Mouse (Mus musculus) forebrain, postnatal 0 days (tissue): ENCODE measurements at regions not wholly inside any gene's neighbourhood (a gene's known extent, or its start where the extent isn't known, plus 50 kb on each side); places are given as distances from the start of the nearest gene placed in this dataset.
"Not testable (repeated sequence)": the region's sequence is repeated elsewhere in the genome, so short reads cannot be mapped to it uniquely, and the experiment has no call there.

Experiments used
- ATAC-seq: fragments of 200-750 bp; cut with Nextera tagmentation; 2 replicates; pipeline ENCODE4 v1.8.0; 2017; ENCODE audit warnings: mild to moderate bottlenecking, moderate library complexity
- DNase-seq: peaks from one replicate; pipeline ENCODE4 v3.0.0-alpha.2; 2015
- H3K27ac ChIP-seq: fragments of 300-500 bp; sonication (generic); 2 replicates; pipeline ENCODE4 v1.5.1; 2014; ENCODE audit warnings: low read depth, mild to moderate bottlenecking, antibody characterized with exemption, low read length, moderate library complexity, mixed read lengths
- H3K27me3 ChIP-seq: fragments of 300-500 bp; sonication (generic); 2 replicates; pipeline ENCODE4 v1.6.1; 2014; ENCODE audit warnings: mild to moderate bottlenecking, low read length, mixed read lengths; ENCODE audit not compliant: insufficient read depth
- H3K36me3 ChIP-seq: fragments of 300-500 bp; sonication (generic); 2 replicates; pipeline ENCODE4 v1.6.1; 2014; ENCODE audit warnings: mild to moderate bottlenecking, moderate library complexity; ENCODE audit not compliant: insufficient read depth
- H3K4me1 ChIP-seq: fragments of 300-500 bp; sonication (generic); 2 replicates; pipeline ENCODE4 v1.6.1; 2014; ENCODE audit warnings: antibody characterized with exemption; ENCODE audit not compliant: insufficient read depth
- H3K4me2 ChIP-seq: fragments of 300-500 bp; sonication (generic); 2 replicates; pipeline ENCODE4 v1.6.1; 2014; ENCODE audit warnings: low read depth, mild to moderate bottlenecking, moderate library complexity
- H3K4me3 ChIP-seq: fragments of 300-500 bp; sonication (generic); 2 replicates; pipeline ENCODE4 v1.5.1; 2014; ENCODE audit warnings: low read depth, low read length, mixed read lengths
- H3K9ac ChIP-seq: fragments of 300-500 bp; sonication (generic); 2 replicates; pipeline ENCODE4 v1.6.1; 2014; ENCODE audit warnings: mild to moderate bottlenecking
- H3K9me3 ChIP-seq: fragments of 300-500 bp; sonication (generic); 2 replicates; pipeline ENCODE4 v1.6.1; 2016; ENCODE audit warnings: low read length
- CTCF ChIP-seq: sonication (generic); IDR thresholded peaks from 2 replicates; pipeline ENCODE4 v1.5.1; 2016; ENCODE audit warnings: antibody characterized with exemption, control low read depth, low read depth
- WGBS: fragments of 180-500 bp; shearing (Covaris S2); extraction: QIAGEN DNeasy Blood & Tissue Kit; methylation state at CpG from one replicate; pipeline ENCODE4 v1.1.7; 2014; 5-methylcytosine and 5-hydroxymethylcytosine counted together

DNA sequence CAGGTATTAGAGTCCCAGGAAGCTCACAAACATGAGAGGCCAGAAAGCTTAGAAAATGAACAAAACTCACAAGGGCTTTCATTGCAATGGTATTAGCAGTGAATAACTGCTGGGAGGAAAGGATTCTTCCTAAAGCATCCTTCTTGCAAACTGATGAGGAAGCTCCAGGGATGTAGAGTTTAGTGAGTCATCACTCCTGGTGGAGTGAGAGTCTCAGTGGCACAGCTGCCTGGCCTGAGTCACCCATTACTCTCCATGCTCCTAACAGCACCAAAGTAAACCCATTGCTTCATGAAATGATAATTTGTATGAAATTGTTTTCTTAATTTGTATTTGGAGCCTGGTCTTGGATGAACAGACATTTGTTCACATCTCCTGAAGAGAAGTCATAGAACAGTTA is 245.1 kb upstream of the Tmprss15 start:
- H3K9me3 ChIP-seq, result no peaks in the 10 kb centered on the region
- H3K36me3 ChIP-seq, result no peaks in the 10 kb centered on the region
- no peak for DNase-seq
- no peak overlapping the region for H3K4me2 ChIP-seq
- TF ChIP-seq CTCF, result no peak
- H3K27ac ChIP-seq, result no peak overlapping the region
- H3K27me3 ChIP-seq, result no peaks in the 10 kb centered on the region
- H3K4me3 ChIP-seq, result no peak overlapping the region
- H3K4me1 ChIP-seq, result no peaks in the 10 kb centered on the region
- ATAC-seq, result no peak
- H3K9ac ChIP-seq, result no peak overlapping the region

DNA sequence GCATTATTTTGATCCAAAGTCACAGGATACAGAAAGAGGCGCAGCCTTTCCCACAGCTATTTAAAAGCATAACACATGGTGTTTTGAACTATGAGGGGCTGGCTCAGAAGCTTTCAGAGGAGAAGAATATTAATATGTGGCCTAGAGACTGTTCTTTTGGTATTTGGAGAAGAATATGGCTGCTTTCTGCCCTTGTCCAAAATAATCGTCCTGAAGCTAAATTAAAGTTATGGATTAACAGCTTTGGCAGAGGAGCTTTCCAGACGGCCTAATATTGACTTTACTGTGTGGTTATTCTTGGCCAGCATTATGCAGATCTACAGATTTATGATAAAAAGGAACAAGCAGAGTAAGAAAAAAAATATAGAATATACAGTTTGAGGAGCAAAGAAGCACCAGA is 222.4 kb upstream of the Tmprss15 start:
- TF ChIP-seq CTCF, result no peak
- no peak overlapping the region for H3K4me3 ChIP-seq
- peak; percentile 43; the same call in 1 of the 2 replicates for ATAC-seq
- H3K9ac ChIP-seq, result no peak overlapping the region
- no peaks in the 10 kb centered on the region for H3K4me1 ChIP-seq
- no peak for DNase-seq
- no peaks in the 10 kb centered on the region for H3K27me3 ChIP-seq
- no peaks in the 10 kb centered on the region for H3K36me3 ChIP-seq
- WGBS, result 59% methylated on average over 3 of the region's 3 CpGs
- H3K27ac ChIP-seq, result no peak overlapping the region
- no peaks in the 10 kb centered on the region for H3K9me3 ChIP-seq
- no peak overlapping the region for H3K4me2 ChIP-seq

DNA sequence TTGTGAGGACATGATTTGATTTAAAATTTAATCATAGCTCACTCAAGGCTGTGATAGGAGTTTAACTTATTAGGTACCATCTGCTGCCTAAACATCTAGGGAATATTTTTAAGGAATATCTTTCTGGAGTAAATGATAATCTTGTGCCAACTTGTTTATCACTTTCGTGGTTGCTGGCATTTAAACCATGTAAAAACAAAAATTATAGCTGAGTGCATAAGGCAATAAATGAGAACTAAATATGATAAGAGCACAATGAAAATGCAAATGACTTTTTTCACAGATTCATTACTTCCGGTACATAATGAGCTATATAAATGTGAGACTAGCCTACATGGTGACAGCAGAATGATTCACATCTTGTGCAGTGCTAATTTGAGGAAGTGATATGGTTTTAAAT is 221.8 kb upstream of the Tmprss15 start:
- Histone ChIP-seq H3K27ac (no peak overlapping the region), H3K4me3 (no peak overlapping the region), H3K9ac (no peak overlapping the region), H3K36me3 (no peaks in the 10 kb centered on the region), H3K4me2 (no peak overlapping the region), H3K4me1 (no peaks in the 10 kb centered on the region), H3K9me3 (no peaks in the 10 kb centered on the region), H3K27me3 (no peaks in the 10 kb centered on the region)
- ATAC-seq, result peak; percentile 43; the same call in 1 of the 2 replicates
- no peak for TF ChIP-seq CTCF
- DNase-seq, result no peak
- 36% methylated on average over 2 of the region's 2 CpGs for WGBS

DNA sequence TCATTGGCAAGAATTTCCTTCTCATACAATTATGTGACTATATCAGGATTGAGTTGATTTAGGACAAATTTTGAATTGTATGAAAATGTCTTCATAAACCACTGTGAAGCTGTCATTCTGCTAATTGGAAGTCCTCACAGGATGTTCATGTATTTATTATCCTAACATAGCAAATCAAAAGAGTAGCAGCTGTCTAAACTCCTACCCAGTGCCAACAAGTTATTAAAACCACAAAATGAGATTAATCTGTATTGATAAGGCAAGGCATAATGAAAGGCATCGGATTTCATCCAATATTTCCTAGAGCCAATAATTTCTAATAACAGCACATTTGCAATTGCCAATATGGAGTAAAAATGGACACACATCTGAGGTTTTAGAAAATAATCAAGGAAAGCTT is 217.6 kb upstream of the Tmprss15 start:
- ATAC-seq (no peak), DNase-seq (no peak)
- TF ChIP-seq CTCF, result no peak
- no peak overlapping the region for H3K4me2 ChIP-seq
- no peak overlapping the region for H3K9ac ChIP-seq
- H3K4me3 ChIP-seq, result no peak overlapping the region
- H3K36me3 ChIP-seq, result no peaks in the 10 kb centered on the region
- no peaks in the 10 kb centered on the region for H3K9me3 ChIP-seq
- no peaks in the 10 kb centered on the region for H3K4me1 ChIP-seq
- 87% methylated on average over 1 of the region's 1 CpGs for whole genome bisulfite sequencing
- H3K27ac ChIP-seq, result no peak overlapping the region
- no peaks in the 10 kb centered on the region for H3K27me3 ChIP-seq

DNA sequence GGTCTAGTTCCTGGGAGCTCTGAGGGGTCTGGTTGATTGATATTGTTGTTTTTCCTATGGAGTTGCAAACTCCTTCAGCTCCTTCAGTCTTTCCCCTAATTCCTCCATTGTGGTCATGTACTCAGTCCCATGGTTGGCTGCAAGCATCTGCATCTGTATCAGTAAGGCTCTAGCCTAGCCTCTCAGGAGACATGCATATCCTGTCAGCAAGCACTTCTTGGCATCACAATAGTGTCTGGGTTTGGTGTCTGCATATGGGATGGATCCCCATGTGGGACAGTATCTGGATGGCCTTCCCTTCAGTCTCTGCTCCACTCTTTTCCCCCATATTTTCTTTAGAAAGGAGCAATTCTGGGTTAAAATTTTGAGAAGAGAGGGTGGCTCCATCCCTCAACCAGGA is 205.7 kb upstream of the Tmprss15 start:
- not testable (repeated sequence) for H3K27me3 ChIP-seq, H3K4me1 ChIP-seq, H3K9me3 ChIP-seq, H3K36me3 ChIP-seq, H3K4me3 ChIP-seq, DNase-seq, H3K9ac ChIP-seq, ATAC-seq, H3K27ac ChIP-seq, H3K4me2 ChIP-seq

DNA sequence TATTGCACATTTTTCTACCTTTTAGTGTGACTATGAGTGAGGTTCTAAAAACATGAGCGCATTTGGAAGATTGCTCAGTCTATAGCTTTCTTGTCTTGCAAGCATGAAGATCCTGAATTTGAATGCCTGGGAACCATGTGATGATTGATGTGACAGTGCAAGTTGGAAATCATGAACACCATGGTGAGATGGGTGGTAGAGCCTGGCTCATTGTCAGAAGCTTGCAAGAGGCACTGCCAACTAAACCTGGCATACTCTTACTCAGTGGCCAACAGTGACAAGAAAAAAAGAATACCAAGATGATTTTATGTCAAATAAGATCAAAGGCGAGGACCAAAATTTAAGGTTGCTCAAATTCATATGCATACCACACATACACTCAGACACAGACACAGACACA is 188.1 kb upstream of the Tmprss15 start:
- no peak overlapping the region for H3K27ac ChIP-seq
- no peaks in the 10 kb centered on the region for H3K27me3 ChIP-seq
- no peak overlapping the region for H3K9ac ChIP-seq
- 91% methylated on average over 2 of the region's 2 CpGs for WGBS
- no peak; the same call in 1 of the 2 replicates for ATAC-seq
- TF ChIP-seq CTCF, result no peak
- no peak overlapping the region for H3K4me2 ChIP-seq
- no peaks in the 10 kb centered on the region for H3K36me3 ChIP-seq
- no peak for DNase-seq
- H3K9me3 ChIP-seq, result no peaks in the 10 kb centered on the region
- no peak overlapping the region for H3K4me3 ChIP-seq
- no peaks in the 10 kb centered on the region for H3K4me1 ChIP-seq

DNA sequence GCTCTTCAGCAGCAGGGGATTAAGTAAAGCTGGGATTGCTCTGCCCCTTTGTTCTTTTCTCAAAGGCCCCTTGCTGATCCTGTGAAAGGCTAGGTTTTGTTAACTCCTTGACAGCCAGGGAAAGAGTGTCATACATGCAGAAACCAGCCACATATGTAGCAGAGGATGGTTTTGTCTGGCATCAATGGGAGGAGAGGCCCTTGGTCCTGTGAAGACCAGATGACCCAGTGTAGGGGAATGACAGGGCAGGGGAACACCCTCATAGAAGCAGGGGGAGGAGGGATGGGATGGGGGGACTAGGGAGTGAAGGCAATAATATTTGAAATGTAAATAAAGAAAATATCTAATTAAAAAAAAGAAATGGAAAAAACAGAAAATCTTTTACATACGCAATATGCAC is 165.6 kb upstream of the Tmprss15 start:
- no peak overlapping the region for H3K9ac ChIP-seq
- H3K36me3 ChIP-seq, result no peaks in the 10 kb centered on the region
- H3K4me2 ChIP-seq, result no peak overlapping the region
- WGBS, result 97% methylated on average over 1 of the region's 1 CpGs
- TF ChIP-seq CTCF, result no peak
- no peaks in the 10 kb centered on the region for H3K4me1 ChIP-seq
- DNase-seq (no peak), ATAC-seq (no peak)
- H3K9me3 ChIP-seq, result no peaks in the 10 kb centered on the region
- H3K4me3 ChIP-seq, result no peak overlapping the region
- H3K27me3 ChIP-seq, result no peaks in the 10 kb centered on the region
- no peak overlapping the region for H3K27ac ChIP-seq

DNA sequence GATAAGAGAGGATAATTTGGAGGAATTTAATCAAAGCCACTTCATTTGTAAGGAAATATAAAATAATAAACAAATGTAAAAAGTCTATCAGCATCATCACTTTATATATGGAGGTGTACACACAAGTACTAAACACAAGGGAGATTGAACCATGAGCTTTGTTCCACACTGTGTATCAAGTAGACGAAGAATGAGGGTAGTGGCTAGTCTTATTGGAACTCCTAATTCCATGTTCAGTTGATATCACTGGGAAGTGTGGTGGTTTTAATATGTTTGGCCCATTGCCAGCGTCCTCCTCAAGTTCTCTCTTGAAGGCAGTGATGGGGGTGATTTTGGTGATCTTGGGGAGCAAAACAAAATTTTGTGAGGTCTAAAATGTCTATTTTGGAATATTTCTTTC is 165.2 kb upstream of the Tmprss15 start:
- WGBS, result 18% methylated on average over 2 of the region's 2 CpGs
- no peak overlapping the region for H3K4me3 ChIP-seq
- DNase-seq, result no peak
- H3K4me1 ChIP-seq, result no peaks in the 10 kb centered on the region
- H3K27ac ChIP-seq, result no peak overlapping the region
- no peak for ATAC-seq
- H3K9me3 ChIP-seq, result no peaks in the 10 kb centered on the region
- no peak for TF ChIP-seq CTCF
- no peaks in the 10 kb centered on the region for H3K36me3 ChIP-seq
- H3K9ac ChIP-seq, result no peak overlapping the region
- H3K27me3 ChIP-seq, result no peaks in the 10 kb centered on the region
- no peak overlapping the region for H3K4me2 ChIP-seq
